Mouse (Mus musculus) ES-E14 (cell line): ENCODE measurements at regions not wholly inside any gene's neighbourhood (a gene's known extent, or its start where the extent isn't known, plus 50 kb on each side); places are given as distances from the start of the nearest gene placed in this dataset.
A peak's percentile ranks its signal among the peaks of the same experiment; 100 is the strongest.

ENCODE experiments used
- DNase-seq: peaks from one replicate; pipeline ENCODE4 v3.0.0-alpha.2; 2013; ENCODE audit warnings: low read depth, low spot score
- H3K27ac ChIP-seq: 2 replicates; pipeline ENCODE4 v1.5.1; 2012; ENCODE audit warnings: low read depth, mild to moderate bottlenecking, low read length, moderate library complexity, mixed read lengths; ENCODE audit not compliant: poor library complexity, insufficient read depth, severe bottlenecking
- H3K36me3 ChIP-seq: 2 replicates; pipeline ENCODE4 v1.6.1; 2012; ENCODE audit warnings: mild to moderate bottlenecking, low read length, moderate library complexity, mixed read lengths; ENCODE audit not compliant: control insufficient read depth, poor library complexity, insufficient read depth, severe bottlenecking
- H3K4me1 ChIP-seq, 2 experiments: fragments of 150-350 bp in 1 of 2; sonication (generic) in 1 of 2; 2 replicates each; pipeline ENCODE4 v1.6.1; 2012; ENCODE audit warnings: low read length in 2 of 2, mild to moderate bottlenecking in 1 of 2, mixed read lengths in 1 of 2; ENCODE audit not compliant: control insufficient read depth in 2 of 2, insufficient read depth in 2 of 2, poor library complexity in 1 of 2
- H3K4me3 ChIP-seq, 2 experiments: fragments of 150-350 bp in 1 of 2; sonication (generic) in 1 of 2; 2 replicates each; pipeline ENCODE4 v1.5.1; 2012; ENCODE audit warnings: low read length in 2 of 2, low read depth in 1 of 2, mild to moderate bottlenecking in 1 of 2, mixed read lengths in 1 of 2; ENCODE audit not compliant: insufficient read depth in 1 of 2, poor library complexity in 1 of 2, severe bottlenecking in 1 of 2
- H3K9ac ChIP-seq: 2 replicates; pipeline ENCODE4 v1.6.1; 2012; ENCODE audit warnings: low read depth, mild to moderate bottlenecking, low read length, mixed read lengths; ENCODE audit not compliant: poor library complexity, insufficient read depth, severe bottlenecking
- H3K9me3 ChIP-seq: fragments of 150-350 bp; sonication (generic); 2 replicates; pipeline ENCODE4 v1.6.1; 2012; ENCODE audit warnings: low read depth, mild to moderate bottlenecking, low read length; ENCODE audit not compliant: control insufficient read depth, insufficient read depth
- CHD2 ChIP-seq: IDR thresholded peaks from 2 replicates; pipeline ENCODE4 v1.6.1; 2014; ENCODE audit warnings: mild to moderate bottlenecking, low read depth, low read length, inconsistent platforms
- HCFC1 ChIP-seq: IDR thresholded peaks from 2 replicates; pipeline ENCODE4 v1.6.1; 2012; ENCODE audit warnings: low read length, inconsistent platforms, borderline replicate concordance; ENCODE audit not compliant: insufficient read depth
- MAFK ChIP-seq: IDR thresholded peaks from 2 replicates; pipeline ENCODE4 v1.6.1; 2014; ENCODE audit warnings: mild to moderate bottlenecking, low read depth, low read length, inconsistent platforms; ENCODE audit not compliant: insufficient read depth
- ZC3H11A ChIP-seq: IDR thresholded peaks from 2 replicates; pipeline ENCODE4 v1.6.1; 2012; ENCODE audit warnings: low read depth, mild to moderate bottlenecking, inconsistent platforms, low read length, borderline replicate concordance
- ZNF384 ChIP-seq: IDR thresholded peaks from 2 replicates; pipeline ENCODE4 v1.6.1; 2012; ENCODE audit warnings: low read depth, low read length, inconsistent platforms
- in situ Hi-C, 2 experiments: fragments of 600-800 bp; cut with MboI; formaldehyde crosslinking; loops; one replicate each; pipeline ENCODE4 v1.15.1; 2025; ENCODE audit warnings: low sequenced_read_pairs in 2 of 2, inconsistent platforms in 1 of 2; ENCODE audit not compliant: unreplicated experiment in 2 of 2

DNA sequence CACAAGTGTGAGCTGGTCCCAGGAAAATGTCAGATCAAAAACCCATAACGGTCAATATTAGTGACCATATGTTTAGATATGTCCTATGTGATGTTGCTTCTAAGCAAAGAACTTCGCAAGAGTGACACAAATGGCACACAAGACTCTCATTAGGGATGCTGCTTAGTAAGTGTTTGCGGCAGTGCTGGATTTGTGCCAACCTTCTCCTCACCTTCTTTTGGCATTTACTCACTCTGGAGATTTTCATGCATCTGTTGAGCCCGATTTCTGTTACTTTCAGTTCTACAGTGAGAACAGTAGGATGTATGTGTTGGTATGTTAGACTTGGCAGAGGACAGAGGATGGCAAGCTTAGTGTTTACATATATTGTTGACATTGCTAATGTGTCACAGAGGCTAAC, 231.0 kb upstream of the Nox3 start:
- Histone ChIP-seq H3K36me3 (no peaks in the 10 kb centered on the region), H3K9me3 (no peaks in the 10 kb centered on the region), H3K27ac (no peak overlapping the region), H3K9ac (no peak overlapping the region), H3K4me1 (no peaks in the 10 kb centered on the region), H3K4me3 (no peak overlapping the region)
- in situ Hi-C loops: no loop called here
- TF ChIP-seq CHD2 (no peak), MAFK (no peak), HCFC1 (no peak), ZC3H11A (no peak), ZNF384 (no peak)
- no peak for DNase-seq

GRCm38 (mm10) chr17:3920282-3920681, 224.2 kb upstream of the Nox3 start:
- no peak for TF ChIP-seq ZC3H11A
- no peak for TF ChIP-seq CHD2
- no peak for TF ChIP-seq MAFK
- no peak for TF ChIP-seq HCFC1
- TF ChIP-seq ZNF384: no peak
- H3K4me1 ChIP-seq: no peaks in the 10 kb centered on the region
- no peak overlapping the region for H3K4me3 ChIP-seq
- H3K9me3 ChIP-seq: no peaks in the 10 kb centered on the region
- DNase-seq: no peak
- in situ Hi-C loops: no loop called here
- no peaks in the 10 kb centered on the region for H3K36me3 ChIP-seq
- H3K9ac ChIP-seq: no peak overlapping the region
- H3K27ac ChIP-seq: no peak overlapping the region

DNA sequence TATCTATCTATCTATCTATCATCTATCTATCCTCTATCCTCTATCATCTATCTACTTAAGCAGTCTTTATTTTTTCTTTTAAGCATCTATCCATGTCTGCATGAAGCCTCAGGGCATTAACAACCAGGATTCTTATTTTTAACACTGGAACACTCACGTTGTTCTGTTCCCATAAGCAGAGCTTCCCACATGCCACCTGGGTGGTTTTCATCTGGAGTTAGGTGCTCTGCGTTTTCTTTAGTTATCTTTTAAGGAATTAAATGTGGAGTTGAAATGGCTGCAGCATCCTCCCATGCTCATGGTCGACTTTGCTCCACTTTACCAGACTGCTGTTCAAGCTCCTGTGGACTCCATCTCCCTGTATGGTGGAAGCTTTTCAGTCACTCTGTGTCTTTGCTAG, 196.8 kb upstream of the Nox3 start:
- in situ Hi-C loops: no loop called here
- H3K4me3 ChIP-seq: no peak overlapping the region
- TF ChIP-seq ZC3H11A (no peak), CHD2 (no peak), HCFC1 (no peak)
- DNase-seq: no peak
- H3K9me3 ChIP-seq: no peaks in the 10 kb centered on the region
- no peaks in the 10 kb centered on the region for H3K36me3 ChIP-seq
- no peak overlapping the region for H3K27ac ChIP-seq
- no peaks in the 10 kb centered on the region for H3K4me1 ChIP-seq
- no peak overlapping the region for H3K9ac ChIP-seq

DNA sequence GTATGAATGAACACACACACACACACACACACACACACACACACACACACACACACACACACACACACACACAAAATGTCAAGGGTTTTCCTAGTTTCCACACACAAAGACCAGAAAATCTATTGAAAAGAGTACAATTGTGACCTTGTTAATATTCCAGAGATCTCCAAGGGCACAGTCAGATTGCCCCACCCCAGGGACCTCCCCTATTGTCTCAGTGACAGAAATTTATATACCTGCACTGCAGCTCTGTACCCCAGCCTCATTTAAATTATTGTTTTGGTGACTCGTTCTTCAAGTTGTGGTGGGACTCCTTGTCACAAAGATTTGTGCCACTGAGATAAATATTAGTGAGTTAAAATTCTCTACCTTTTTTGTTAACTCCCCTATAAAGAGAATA, 187.1 kb upstream of the Nox3 start:
- in situ Hi-C loops: no loop called here
- Histone ChIP-seq H3K9ac (no peak overlapping the region), H3K4me3 (no peak overlapping the region), H3K36me3 (no peaks in the 10 kb centered on the region), H3K4me1 (peaks cover 2 to 4% of the 10 kb centered on the region in 2 experiments; a peak in 1 of 4 replicates), H3K27ac (no peak overlapping the region), H3K9me3 (no peaks in the 10 kb centered on the region)
- TF ChIP-seq ZNF384: no peak
- no peak for TF ChIP-seq HCFC1
- TF ChIP-seq CHD2: no peak
- TF ChIP-seq MAFK: no peak
- no peak for TF ChIP-seq ZC3H11A
- DNase-seq: no peak

- Histone ChIP-seq H3K4me1 (peaks cover 2 to 4% of the 10 kb centered on the region in 2 experiments; a peak in 1 of 4 replicates), H3K9me3 (no peaks in the 10 kb centered on the region), H3K36me3 (no peaks in the 10 kb centered on the region), H3K9ac (no peak overlapping the region), H3K4me3 (peak overlapping the region in 1 of 2 experiments; percentile 10; a peak in 1 of 4 replicates), H3K27ac (no peak overlapping the region)
- DNase-seq: peak; percentile 40
- in situ Hi-C loops: no loop called here
- TF ChIP-seq ZC3H11A (no peak), MAFK (no peak), ZNF384 (no peak), CHD2 (no peak), HCFC1 (no peak)
Observed at GRCm38 (mm10) chr17:3879075-3879474, 183.0 kb upstream of the Nox3 start.
